Mouse (Mus musculus) small intestine, adult 2 months (tissue): Measurements from ENCODE around the gene Trnp1. TPM values are rescaled to one million over a fixed set of nuclear protein-coding genes. Genes with fewer than 3 reads are reported as not detected.

Source experiments
- H3K27ac ChIP-seq: fragments of 200-500 bp; 2 replicates; pipeline ENCODE4 v1.5.1; 2012; ENCODE audit warnings: low read depth, low read length, control low read depth, inconsistent platforms; ENCODE audit not compliant: insufficient read depth
- H3K27me3 ChIP-seq: fragments of 200-500 bp; 2 replicates; pipeline ENCODE4 v1.6.1; 2012; ENCODE audit warnings: mild to moderate bottlenecking, moderate library complexity, low read length, inconsistent platforms; ENCODE audit not compliant: control insufficient read depth, insufficient read depth
- H3K36me3 ChIP-seq: fragments of 200-500 bp; 2 replicates; pipeline ENCODE4 v1.6.1; 2012; ENCODE audit warnings: mild to moderate bottlenecking, low read length, control low read depth, inconsistent platforms; ENCODE audit not compliant: control insufficient read depth, insufficient read depth
- H3K4me1 ChIP-seq: fragments of 200-500 bp; 2 replicates; pipeline ENCODE4 v1.6.1; 2012; ENCODE audit warnings: low read length, inconsistent platforms, mixed read lengths; ENCODE audit not compliant: control insufficient read depth, insufficient read depth, insufficient read length
- H3K4me3 ChIP-seq: fragments of 200-500 bp; 2 replicates; pipeline ENCODE4 v1.5.1; 2012; ENCODE audit warnings: low read depth, mild to moderate bottlenecking, control low read depth, inconsistent platforms, low read length, moderate library complexity
- CTCF ChIP-seq: fragments of 200-500 bp; IDR thresholded peaks from 2 replicates; pipeline ENCODE4 v1.5.1; 2012; ENCODE audit warnings: low read depth, mild to moderate bottlenecking, control low read depth, inconsistent platforms, low read length, moderate library complexity, mixed read lengths; ENCODE audit not compliant: insufficient replicate concordance, insufficient read length; ENCODE audit errors: extremely low read depth
- POLR2A ChIP-seq: fragments of 200-500 bp; IDR thresholded peaks from 2 replicates; pipeline ENCODE4 v1.6.1; 2012; ENCODE audit warnings: low read depth, mild to moderate bottlenecking, control low read depth, inconsistent platforms, low read length, moderate library complexity
- WGBS: fragments of 180-500 bp; shearing (Covaris S2); methylation state at CpG from one replicate; pipeline ENCODE4 v1.1.7; 2018; 5-methylcytosine and 5-hydroxymethylcytosine counted together
- polyA plus RNA-seq: library from polyadenylated mRNA; depleted of rRNA; stranded (reverse); fragments of >200 nt; gene quantifications from 2 replicates; pipeline ENCODE4 v1.2.3, GENCODE M21; 2012; rRNA removed

The Trnp1 gene
- polyA plus RNA-seq: 6.1 and 6.2 TPM in 2 replicates

- H3K27ac ChIP-seq: no peak within 1 kb of the TSS
- peak within 1 kb of the TSS; percentile 66 for H3K4me3 ChIP-seq
- H3K27me3 ChIP-seq: peaks cover 24% of the 10 kb centered on the region
- TF ChIP-seq POLR2A (no peak), CTCF (no peak)
- H3K4me1 ChIP-seq: peaks cover 7% of the 10 kb centered on the region
- H3K36me3 ChIP-seq: no peaks in the 10 kb centered on the region
- 1% methylated on average over 41 of the region's 53 CpGs for WGBS
These were observed at the start of gene Trnp1 for GRCm38 (mm10) chr4:133498160-133498724. TSS of gene Trnp1 (minus strand) at chr4:133498550.

- Histone ChIP-seq H3K27ac (peak within 1 kb of the TSS; percentile 36; the same call in 1 of the 2 replicates), H3K4me3 (peak within 1 kb of the TSS; percentile 95), H3K4me1 (no peaks in the 10 kb centered on the region; the same call in 1 of the 2 replicates), H3K36me3 (peaks cover 6% of the 10 kb centered on the region; the same call in 1 of the 2 replicates), H3K27me3 (no peaks in the 10 kb centered on the region)
- under 1% methylated on average over 76 of the region's 77 CpGs for WGBS
- TF ChIP-seq POLR2A: peak; percentile 85
- no peak for TF ChIP-seq CTCF
These were observed 47.2 kb upstream of the Trnp1 start, which contains the start of gene Nudc for GRCm38 (mm10) chr4:133545272-133546231. TSS of gene Nudc (minus strand) at chr4:133545996.

GRCm38 (mm10) chr4:133536652-133537051, 38.3 kb upstream of the Trnp1 start:
- WGBS: 38% methylated on average over 5 of the region's 5 CpGs
- H3K4me3 ChIP-seq: no peak overlapping the region
- H3K27ac ChIP-seq: peak overlapping the region; percentile 74
- TF ChIP-seq POLR2A: no peak
- TF ChIP-seq CTCF: no peak
- no peaks in the 10 kb centered on the region for H3K27me3 ChIP-seq
- H3K36me3 ChIP-seq: peaks cover 53% of the 10 kb centered on the region
- H3K4me1 ChIP-seq: peaks cover 12% of the 10 kb centered on the region

- WGBS: 31% methylated on average over 3 of the region's 3 CpGs
- H3K4me3 ChIP-seq: no peak overlapping the region
- no peaks in the 10 kb centered on the region for H3K27me3 ChIP-seq
- H3K4me1 ChIP-seq: peaks cover 12% of the 10 kb centered on the region
- no peak for TF ChIP-seq CTCF
- TF ChIP-seq POLR2A: no peak
- peaks cover 56% of the 10 kb centered on the region for H3K36me3 ChIP-seq
- peak overlapping the region; percentile 74 for H3K27ac ChIP-seq
These were observed 37.7 kb upstream of the Trnp1 start for GRCm38 (mm10) chr4:133536081-133536480.

GRCm38 (mm10) chr4:133532777-133533176, 34.4 kb upstream of the Trnp1 start:
- WGBS: 49% methylated on average over 3 of the region's 3 CpGs
- H3K27me3 ChIP-seq: no peaks in the 10 kb centered on the region
- no peak overlapping the region for H3K27ac ChIP-seq
- peaks cover 12% of the 10 kb centered on the region for H3K4me1 ChIP-seq
- peaks cover 59% of the 10 kb centered on the region for H3K36me3 ChIP-seq
- TF ChIP-seq POLR2A (no peak), CTCF (no peak)
- H3K4me3 ChIP-seq: no peak overlapping the region

- TF ChIP-seq CTCF: no peak
- TF ChIP-seq POLR2A: no peak
These were observed 29.4 kb upstream of the Trnp1 start for GRCm38 (mm10) chr4:133527788-133528187.

GRCm38 (mm10) chr4:133521502-133521901, 23.2 kb upstream of the Trnp1 start:
- H3K4me1 ChIP-seq: no peaks in the 10 kb centered on the region; the same call in 1 of the 2 replicates
- no peak overlapping the region for H3K27ac ChIP-seq
- 0 out of 2 replicates have a peak, but pooled peaks cover 2% of the 10 kb centered on the region for H3K36me3 ChIP-seq
- 58% methylated on average over 2 of the region's 2 CpGs for WGBS
- H3K4me3 ChIP-seq: no peak overlapping the region
- H3K27me3 ChIP-seq: no peaks in the 10 kb centered on the region
- no peak for TF ChIP-seq POLR2A
- TF ChIP-seq CTCF: no peak

More at GRCm38 (mm10) chr4:133527788-133528187, 29.4 kb upstream of the Trnp1 start:
- H3K27ac ChIP-seq: no peak overlapping the region
- H3K4me1 ChIP-seq: no peaks in the 10 kb centered on the region
- H3K36me3 ChIP-seq: peaks cover 35% of the 10 kb centered on the region
- no peaks in the 10 kb centered on the region for H3K27me3 ChIP-seq
- H3K4me3 ChIP-seq: no peak overlapping the region
- 54% methylated on average over 16 of the region's 16 CpGs for WGBS
